Mouse (Mus musculus): Measurements from ENCODE around the gene Ubb. TPM values are rescaled to one million over a fixed set of nuclear protein-coding genes. Genes with fewer than 3 reads are reported as not detected.

The Ubb gene
- total RNA-seq, 4 experiments from 2014 or later: 1,746 to 1,909 (median 1,854) TPM

GRCm38 (mm10) chr11:62551226-62552119 lies 502 bp downstream of the Ubb start:
- peak in 1 of 2 experiments; percentile 86 for DNase-seq (ENCODE audit: low spot score in 2 of 2)

GRCm38 (mm10) chr11:62553186-62553585 lies 2.2 kb downstream of the Ubb start:
- DNase-seq (ENCODE audit: low spot score in 2 of 2): no peak

- DNase-seq (ENCODE audit: low spot score in 2 of 2): no peak
These were observed 2.7 kb downstream of the Ubb start for GRCm38 (mm10) chr11:62553633-62554032.

- DNase-seq (ENCODE audit: low spot score in 2 of 2): no peak
These were observed 3.3 kb downstream of the Ubb start for GRCm38 (mm10) chr11:62554163-62554855.

- no peak for DNase-seq (ENCODE audit: low spot score in 2 of 2)
These were observed 4.1 kb downstream of the Ubb start for GRCm38 (mm10) chr11:62554934-62555517.

- DNase-seq (ENCODE audit: low spot score in 2 of 2): no peak
These were observed 5.0 kb downstream of the Ubb start for GRCm38 (mm10) chr11:62555896-62556412.

- DNase-seq (ENCODE audit: low spot score in 2 of 2): no peak
These were observed 6.2 kb downstream of the Ubb start for GRCm38 (mm10) chr11:62557205-62557604.

- DNase-seq (ENCODE audit: low spot score in 2 of 2): no peak
These were observed 7.2 kb downstream of the Ubb start for GRCm38 (mm10) chr11:62558152-62558551.

GRCm38 (mm10) chr11:62558961-62559646 lies 8.1 kb downstream of the Ubb start:
- DNase-seq (ENCODE audit: low spot score in 2 of 2): no peak

GRCm38 (mm10) chr11:62560463-62561016 lies 9.6 kb downstream of the Ubb start:
- no peak for DNase-seq (ENCODE audit: low spot score in 2 of 2)

GRCm38 (mm10) chr11:62563590-62563989 lies 12.6 kb downstream of the Ubb start:
- DNase-seq (ENCODE audit: low spot score in 2 of 2): no peak

GRCm38 (mm10) chr11:62565747-62566146 lies 14.8 kb downstream of the Ubb start:
- DNase-seq (ENCODE audit: low spot score in 2 of 2): no peak

GRCm38 (mm10) chr11:62566211-62566610 lies 15.2 kb downstream of the Ubb start:
- DNase-seq (ENCODE audit: low spot score in 2 of 2): no peak

GRCm38 (mm10) chr11:62568300-62568699 lies 17.3 kb downstream of the Ubb start:
- DNase-seq (ENCODE audit: low spot score in 2 of 2): no peak

GRCm38 (mm10) chr11:62573959-62574702 lies 23.2 kb downstream of the Ubb start, which contains the start of gene Trpv2:
Gene Trpv2, plus strand, starts transcription at chr11:62574486.
- DNase-seq (ENCODE audit: low spot score in 2 of 2): no peak

- DNase-seq (ENCODE audit: low spot score in 2 of 2): no peak
These were observed 23.7 kb downstream of the Ubb start for GRCm38 (mm10) chr11:62574703-62575085.

- peak; percentile 77 to 89 for DNase-seq (ENCODE audit: low spot score in 2 of 2)
These were observed 24.3 kb downstream of the Ubb start for GRCm38 (mm10) chr11:62575297-62575658.

GRCm38 (mm10) chr11:62575659-62576438 lies 24.9 kb downstream of the Ubb start:
- peak in 1 of 2 experiments; percentile 43 for DNase-seq (ENCODE audit: low spot score in 2 of 2)

GRCm38 (mm10) chr11:62576530-62577152 lies 25.7 kb downstream of the Ubb start:
- no peak for DNase-seq (ENCODE audit: low spot score in 2 of 2)

All from layer of hippocampus, adult 8-10 months (tissue).